Mouse (Mus musculus) midbrain, embryonic 10.5 days (tissue): Measurements from ENCODE around the gene Vps52. TPM values are rescaled to one million over a fixed set of nuclear protein-coding genes. Genes with fewer than 3 reads are reported as not detected.

Source experiments
- DNase-seq: peaks from one replicate; pipeline ENCODE4 v3.0.0-alpha.2; 2017; ENCODE audit warnings: low spot score
- H3K27ac ChIP-seq: fragments of 300-500 bp; sonication (generic); replicated peaks from 2 replicates; pipeline ENCODE4 v1.5.1; 2016; ENCODE audit warnings: mild to moderate bottlenecking
- H3K27me3 ChIP-seq: fragments of 300-500 bp; sonication (generic); 2 replicates; pipeline ENCODE4 v1.6.1; 2016; ENCODE audit warnings: low read depth, mild to moderate bottlenecking; ENCODE audit not compliant: poor library complexity, severe bottlenecking
- H3K36me3 ChIP-seq: fragments of 300-500 bp; sonication (generic); 2 replicates; pipeline ENCODE4 v1.6.1; 2016; ENCODE audit warnings: mild to moderate bottlenecking, moderate library complexity
- H3K4me1 ChIP-seq: fragments of 300-500 bp; sonication (generic); 2 replicates; pipeline ENCODE4 v1.6.1; 2016
- H3K4me3 ChIP-seq: fragments of 300-500 bp; sonication (generic); 2 replicates; pipeline ENCODE4 v1.5.1; 2016; ENCODE audit warnings: mild to moderate bottlenecking, moderate library complexity
- H3K9me3 ChIP-seq: fragments of 300-500 bp; sonication (generic); replicated peaks from 2 replicates; pipeline ENCODE4 v1.6.1; 2016; ENCODE audit warnings: mild to moderate bottlenecking
- WGBS: fragments of 180-500 bp; shearing (Covaris S2); methylation state at CpG from one replicate; pipeline ENCODE4 v1.1.7; 2016; 5-methylcytosine and 5-hydroxymethylcytosine counted together
- polyA plus RNA-seq: library from polyadenylated mRNA; unstranded; fragments of >200 nt; fragmentation: Nextera tagmentation; extraction: Ambion mirVana; gene quantifications from 2 replicates; pipeline ENCODE4 v1.2.1, GENCODE M21; 2016

Vps52 gene
- polyA plus RNA-seq, 1 experiment from 2014 or later: 53.5 TPM

DNA sequence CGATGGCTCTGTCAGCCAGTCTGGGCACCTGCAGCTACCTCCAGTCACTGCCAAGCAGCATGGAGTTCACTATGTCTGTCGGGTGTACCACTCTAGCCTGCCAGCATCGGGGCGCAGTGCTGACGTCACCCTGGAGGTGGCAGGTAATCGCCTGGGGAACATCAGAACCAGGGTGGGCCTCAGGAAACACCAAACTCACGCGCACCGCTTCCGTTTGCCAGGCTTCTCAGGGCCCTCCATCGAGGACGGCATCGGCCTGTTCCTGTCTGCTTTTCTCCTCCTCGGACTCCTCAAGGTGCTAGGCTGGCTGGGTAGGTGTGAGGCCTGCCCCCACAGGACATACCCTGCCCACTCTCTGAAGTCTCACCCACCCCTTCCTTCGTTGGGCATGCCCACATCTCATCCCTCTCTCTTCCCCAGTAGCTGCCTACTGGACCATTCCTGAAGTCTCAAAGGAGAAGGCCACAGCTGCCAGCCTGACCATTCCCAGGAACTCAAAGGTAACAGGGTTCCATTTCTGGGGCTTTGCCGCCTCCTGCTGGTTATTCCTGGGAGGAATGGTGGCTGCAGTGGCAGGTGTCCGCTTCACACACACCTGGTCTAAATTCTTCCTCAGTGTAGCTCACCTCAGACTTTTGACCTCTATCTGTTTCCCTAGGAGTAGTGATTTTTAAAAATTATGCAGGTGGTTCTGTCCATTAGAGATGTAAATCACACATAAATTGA lies 29.2 kb upstream of the Vps52 start:
- peak overlapping the region; percentile 23; the same call in 1 of the 2 replicates for H3K4me3 ChIP-seq
- H3K9me3 ChIP-seq: no peaks in the 10 kb centered on the region
- H3K4me1 ChIP-seq: peaks cover 34% of the 10 kb centered on the region
- peaks cover 22% of the 10 kb centered on the region for H3K36me3 ChIP-seq
- WGBS: 73% methylated on average over 17 of the region's 17 CpGs
- no peak overlapping the region for H3K27ac ChIP-seq
- no peaks in the 10 kb centered on the region for H3K27me3 ChIP-seq
- DNase-seq: no peak

DNA sequence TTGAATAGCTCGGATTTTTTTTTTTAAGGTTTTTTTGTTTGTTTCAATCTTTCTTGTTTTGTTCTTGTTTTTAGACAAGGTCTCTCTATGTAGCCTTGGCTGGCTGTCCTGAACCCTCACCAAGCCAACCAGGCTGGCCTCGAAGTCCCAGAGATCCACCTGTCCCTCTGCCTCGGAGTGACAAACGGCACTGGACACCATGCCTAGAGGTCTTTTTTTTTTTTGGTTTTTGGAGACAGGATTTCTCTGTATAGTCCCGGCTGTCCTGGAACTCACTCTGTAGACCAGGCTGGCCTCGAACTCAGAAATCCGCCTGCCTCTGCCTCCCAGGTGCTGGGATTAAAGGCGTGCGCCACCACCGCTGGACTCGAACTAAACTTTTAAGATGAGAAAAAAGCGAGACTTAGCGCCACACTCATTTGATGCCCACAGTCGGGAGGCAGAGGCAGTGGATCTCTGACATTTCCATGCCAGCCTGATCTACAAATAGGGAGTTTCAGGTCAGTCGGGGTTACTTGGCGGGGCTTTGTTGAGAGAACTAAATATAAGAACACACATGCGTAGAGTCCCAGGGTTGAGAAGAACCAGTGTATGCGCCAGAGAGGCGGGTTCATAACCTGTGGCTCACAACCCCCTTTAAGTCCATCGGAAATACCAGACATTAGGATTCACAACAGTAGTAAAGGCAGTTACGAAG lies 27.2 kb upstream of the Vps52 start:
- Histone ChIP-seq H3K4me1 (peaks cover 41% of the 10 kb centered on the region), H3K36me3 (peaks cover 38% of the 10 kb centered on the region), H3K4me3 (peak overlapping the region; percentile 97), H3K27me3 (no peaks in the 10 kb centered on the region), H3K27ac (peak overlapping the region; percentile 93), H3K9me3 (no peaks in the 10 kb centered on the region)
- no peak for DNase-seq
- WGBS: 63% methylated on average over 21 of the region's 21 CpGs

DNA sequence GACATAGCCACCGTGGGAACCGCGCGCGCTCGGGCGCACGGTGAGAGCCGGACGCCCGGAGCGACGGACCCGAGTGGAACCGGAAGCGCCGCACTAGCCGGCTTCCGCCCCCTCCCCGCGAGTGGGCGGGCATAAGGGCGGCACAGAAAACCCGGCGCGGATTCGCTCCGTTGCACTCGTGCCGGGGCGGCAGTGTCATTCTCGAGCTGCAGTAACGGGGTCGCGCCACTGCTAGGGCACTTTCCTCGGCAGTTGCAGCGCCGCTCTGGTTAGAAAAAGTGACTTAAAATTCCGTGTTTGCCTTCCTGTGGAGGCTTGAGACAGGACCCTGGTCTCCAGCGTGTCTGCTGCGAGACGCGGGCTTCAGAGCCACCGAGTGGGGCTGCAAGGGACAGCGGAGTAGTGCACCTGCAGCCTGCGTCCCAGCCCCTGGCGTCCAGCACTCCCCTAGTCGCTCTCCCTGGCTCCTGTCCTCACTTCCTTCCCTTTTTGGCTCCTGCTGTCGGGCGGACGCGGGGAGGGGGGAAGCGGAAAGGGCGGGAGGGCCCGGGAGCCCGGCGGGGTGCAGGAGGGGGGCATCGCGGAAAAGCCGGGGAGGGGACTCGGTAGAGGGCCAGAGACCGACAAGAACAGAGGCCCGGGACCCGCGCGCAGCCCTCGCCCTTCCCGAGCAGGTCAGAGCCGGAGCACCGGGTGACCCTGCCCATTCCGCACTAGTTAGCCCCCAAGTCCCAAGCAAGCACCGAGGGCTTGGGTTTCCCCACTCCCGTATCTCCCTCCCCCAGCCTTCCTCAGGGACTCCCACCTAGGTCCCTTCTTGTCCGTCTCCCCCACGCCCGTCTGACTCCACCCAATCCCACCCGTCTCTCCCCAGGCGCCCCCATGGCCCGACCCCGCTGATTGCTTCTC lies 26.0 kb upstream of the Vps52 start, which contains the start of gene Rgl2:
TSS of gene Rgl2 (plus strand) at position 173 of the 909 bp plus-strand sequence.
- Histone ChIP-seq H3K4me1 (peaks cover 41% of the 10 kb centered on the region), H3K27ac (peak within 1 kb of the TSS; percentile 93), H3K36me3 (peaks cover 50% of the 10 kb centered on the region), H3K4me3 (peak within 1 kb of the TSS; percentile 97), H3K9me3 (no peaks in the 10 kb centered on the region), H3K27me3 (no peaks in the 10 kb centered on the region)
- WGBS: under 1% methylated on average over 73 of the region's 80 CpGs
- DNase-seq: peak; percentile 95

DNA sequence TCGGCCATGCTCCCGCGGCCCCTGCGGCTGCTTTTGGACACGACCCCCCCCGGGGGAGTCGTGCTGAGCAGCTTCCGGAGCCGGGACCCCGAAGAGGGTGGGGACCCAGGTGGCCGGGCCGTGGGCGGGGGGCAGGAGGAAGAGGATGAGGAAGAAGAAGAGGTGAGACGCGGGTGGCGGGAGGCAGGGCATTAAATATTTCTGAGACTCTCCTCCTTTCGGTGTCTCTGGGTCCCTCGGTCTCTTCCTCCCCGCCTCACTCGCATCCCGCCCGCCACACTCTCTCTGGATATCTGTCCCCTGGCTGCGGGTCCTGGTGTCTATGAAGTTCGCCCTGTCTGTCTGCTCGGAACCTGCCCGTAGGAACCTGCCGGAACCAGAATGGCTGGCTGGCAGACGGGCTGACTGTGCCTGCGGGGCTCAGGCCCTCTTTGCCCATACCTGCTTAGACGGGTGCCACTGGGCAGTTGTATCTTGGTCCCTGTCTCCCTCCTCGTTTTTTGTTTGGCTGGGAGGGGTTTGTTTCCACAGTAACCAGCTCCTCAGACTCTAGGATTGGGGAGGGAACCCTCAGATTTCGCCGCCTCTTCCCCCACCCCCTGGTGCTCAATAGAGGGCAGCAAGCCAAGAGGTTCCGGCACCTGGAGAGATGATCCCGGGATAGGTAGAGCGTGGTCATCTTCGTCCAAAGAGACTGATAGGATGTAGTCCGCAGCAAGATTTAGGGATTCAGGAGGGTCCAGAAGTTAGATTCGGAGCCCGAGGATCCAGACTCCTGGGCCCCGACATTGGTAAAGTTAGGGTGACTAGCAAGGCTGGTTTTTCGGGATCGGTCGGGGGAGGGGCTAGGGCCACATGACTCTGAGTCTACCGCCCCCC lies 25.1 kb upstream of the Vps52 start:
- Histone ChIP-seq H3K36me3 (peaks cover 51% of the 10 kb centered on the region), H3K4me1 (peaks cover 41% of the 10 kb centered on the region), H3K9me3 (no peaks in the 10 kb centered on the region), H3K27ac (peak overlapping the region; percentile 93), H3K4me3 (peak overlapping the region; percentile 97), H3K27me3 (no peaks in the 10 kb centered on the region)
- under 1% methylated on average over 45 of the region's 45 CpGs for WGBS
- DNase-seq: peak; percentile 44

DNA sequence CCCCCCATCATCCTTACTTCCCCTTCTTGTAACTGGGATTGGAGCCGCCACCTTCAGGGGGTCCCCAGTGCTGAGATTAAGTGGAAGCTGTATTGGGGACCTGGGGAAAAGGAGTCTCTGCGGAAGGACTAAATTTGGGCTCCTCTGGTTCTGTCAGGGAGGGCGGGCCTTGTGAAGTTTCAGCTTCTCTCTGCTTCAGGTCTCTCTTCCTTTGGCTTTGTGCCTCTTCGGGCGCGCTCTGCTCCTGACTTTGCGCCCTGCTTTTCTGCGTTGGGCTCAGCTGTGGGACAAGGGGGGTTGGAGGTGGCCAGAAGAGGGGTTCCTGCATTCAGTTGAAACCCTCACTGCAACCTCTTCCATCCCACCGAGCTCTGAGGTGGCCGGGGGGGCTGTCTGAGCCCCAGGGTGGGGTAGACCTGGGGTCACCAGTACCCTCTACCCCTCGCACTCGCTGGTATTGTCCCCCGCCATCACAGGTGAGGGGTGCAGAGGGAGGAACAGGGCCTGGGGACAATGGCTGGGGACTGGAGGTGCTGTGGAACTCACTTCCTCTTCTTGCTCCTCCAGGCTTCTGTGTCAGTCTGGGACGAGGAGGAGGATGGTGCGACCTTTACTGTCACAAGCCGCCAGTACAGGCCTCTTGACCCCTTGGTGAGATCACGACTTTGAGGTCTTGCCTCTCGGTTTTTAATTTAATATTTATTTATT lies 24.3 kb upstream of the Vps52 start:
- no peak for DNase-seq
- no peaks in the 10 kb centered on the region for H3K9me3 ChIP-seq
- peaks cover 41% of the 10 kb centered on the region for H3K4me1 ChIP-seq
- H3K27ac ChIP-seq: peak overlapping the region; percentile 93; the same call in 1 of the 2 replicates
- H3K4me3 ChIP-seq: peak overlapping the region; percentile 97
- peaks cover 51% of the 10 kb centered on the region for H3K36me3 ChIP-seq
- 32% methylated on average over 18 of the region's 18 CpGs for WGBS
- no peaks in the 10 kb centered on the region for H3K27me3 ChIP-seq

DNA sequence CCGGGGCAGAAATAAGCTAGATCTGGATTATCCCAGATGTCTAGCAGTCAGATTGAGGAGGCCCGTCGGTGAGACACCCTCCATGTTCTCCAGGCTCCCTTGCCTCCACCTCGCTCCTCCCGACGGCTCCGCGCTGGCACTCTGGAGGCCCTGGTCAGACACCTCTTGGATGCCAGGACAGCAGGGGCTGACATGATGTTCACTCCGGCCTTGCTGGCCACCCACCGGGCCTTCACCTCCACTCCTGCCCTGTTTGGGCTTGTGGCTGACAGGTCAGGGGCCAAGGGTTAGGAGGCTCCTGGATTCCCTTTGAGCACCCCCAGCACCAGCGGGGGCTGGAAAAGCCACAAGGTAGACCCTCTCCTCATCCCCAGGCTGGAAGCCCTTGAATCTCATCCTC lies 23.7 kb upstream of the Vps52 start:
- 89% methylated on average over 11 of the region's 11 CpGs for WGBS
- peak overlapping the region; percentile 16; the same call in 1 of the 2 replicates for H3K4me3 ChIP-seq
- no peaks in the 10 kb centered on the region for H3K27me3 ChIP-seq
- H3K27ac ChIP-seq: no peak overlapping the region
- H3K4me1 ChIP-seq: peaks cover 41% of the 10 kb centered on the region
- H3K36me3 ChIP-seq: peaks cover 53% of the 10 kb centered on the region
- no peaks in the 10 kb centered on the region for H3K9me3 ChIP-seq
- DNase-seq: no peak

DNA sequence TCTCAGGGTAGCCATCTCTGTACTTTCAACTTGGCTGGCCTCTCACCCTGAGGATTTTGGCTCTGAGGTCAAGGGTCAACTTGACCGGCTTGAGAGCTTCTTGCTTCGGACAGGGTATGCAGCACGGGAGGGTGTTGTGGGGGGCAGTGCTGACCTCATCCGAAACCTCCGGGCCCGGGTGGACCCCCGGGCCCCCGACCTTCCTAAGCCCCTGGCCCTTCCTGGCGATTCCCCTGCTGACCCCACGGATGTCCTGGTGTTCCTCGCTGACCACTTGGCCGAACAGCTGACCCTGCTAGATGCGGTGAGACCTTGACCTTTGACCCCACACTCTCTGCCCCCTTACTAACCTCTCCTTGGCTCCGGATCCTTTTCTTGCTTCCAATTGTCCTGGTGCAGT lies 23.2 kb upstream of the Vps52 start:
- WGBS: 87% methylated on average over 14 of the region's 14 CpGs
- Histone ChIP-seq H3K36me3 (peaks cover 56% of the 10 kb centered on the region), H3K27ac (no peak overlapping the region), H3K4me1 (peaks cover 41% of the 10 kb centered on the region), H3K27me3 (no peaks in the 10 kb centered on the region), H3K4me3 (0 out of 2 replicates have a peak overlapping the region, but pooled peaks have one; percentile 8), H3K9me3 (no peaks in the 10 kb centered on the region)
- DNase-seq: no peak

DNA sequence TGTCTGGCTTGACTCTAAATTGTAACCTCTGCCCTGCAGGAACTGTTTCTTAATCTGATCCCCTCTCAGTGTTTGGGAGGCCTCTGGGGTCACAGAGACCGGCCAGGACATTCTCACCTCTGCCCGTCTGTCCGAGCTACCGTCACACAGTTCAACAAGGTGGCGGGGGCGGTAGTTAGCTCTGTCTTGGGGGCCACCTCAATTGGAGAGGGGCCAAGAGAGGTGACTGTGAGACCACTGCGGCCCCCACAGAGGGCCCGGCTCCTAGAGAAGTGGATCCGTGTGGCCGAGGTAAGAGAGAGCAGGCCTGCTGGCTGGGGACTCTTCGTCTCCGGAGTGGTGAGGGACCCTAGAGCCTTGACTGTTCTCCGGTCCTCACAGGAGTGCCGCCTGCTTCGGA lies 22.6 kb upstream of the Vps52 start:
- no peak overlapping the region for H3K27ac ChIP-seq
- peaks cover 58% of the 10 kb centered on the region for H3K36me3 ChIP-seq
- H3K27me3 ChIP-seq: no peaks in the 10 kb centered on the region
- WGBS: 92% methylated on average over 15 of the region's 15 CpGs
- no peak overlapping the region for H3K4me3 ChIP-seq
- H3K9me3 ChIP-seq: no peaks in the 10 kb centered on the region
- H3K4me1 ChIP-seq: peaks cover 37% of the 10 kb centered on the region
- no peak for DNase-seq

DNA sequence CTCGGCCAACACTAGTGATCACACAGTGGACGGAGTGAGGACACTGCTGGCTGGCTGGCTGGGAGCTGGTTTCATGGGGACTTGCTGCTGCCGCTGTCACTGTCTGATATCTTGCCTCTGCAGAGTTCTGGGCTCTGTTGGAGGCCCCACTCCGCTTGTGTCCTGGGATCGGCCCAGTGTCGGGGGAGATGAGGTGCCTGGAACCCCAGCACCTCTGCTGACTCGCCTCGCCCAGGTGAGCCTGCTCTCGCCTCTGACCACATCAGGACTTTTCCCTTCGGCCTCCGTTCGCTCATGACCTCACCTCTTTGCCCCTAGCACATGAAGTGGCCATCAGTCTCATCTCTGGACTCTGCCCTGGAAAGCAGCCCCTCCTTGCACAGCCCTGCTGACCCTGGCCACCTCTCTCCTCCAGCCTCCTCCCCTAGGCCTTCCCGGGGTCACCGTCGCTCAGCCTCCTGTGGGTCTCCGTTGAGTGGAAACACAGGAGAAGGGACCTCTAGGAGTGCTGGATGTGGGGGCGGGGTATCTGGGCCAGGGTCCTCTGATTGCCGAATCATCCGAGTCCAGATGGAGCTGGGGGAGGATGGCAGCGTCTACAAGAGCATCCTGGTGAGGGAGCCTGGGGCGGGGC lies 20.1 kb upstream of the Vps52 start:
- Histone ChIP-seq H3K4me3 (peak overlapping the region; percentile 23; the same call in 1 of the 2 replicates), H3K36me3 (peaks cover 71% of the 10 kb centered on the region), H3K27ac (no peak overlapping the region), H3K9me3 (no peaks in the 10 kb centered on the region), H3K4me1 (peaks cover 29% of the 10 kb centered on the region), H3K27me3 (no peaks in the 10 kb centered on the region)
- DNase-seq: no peak
- 89% methylated on average over 21 of the region's 21 CpGs for WGBS

DNA sequence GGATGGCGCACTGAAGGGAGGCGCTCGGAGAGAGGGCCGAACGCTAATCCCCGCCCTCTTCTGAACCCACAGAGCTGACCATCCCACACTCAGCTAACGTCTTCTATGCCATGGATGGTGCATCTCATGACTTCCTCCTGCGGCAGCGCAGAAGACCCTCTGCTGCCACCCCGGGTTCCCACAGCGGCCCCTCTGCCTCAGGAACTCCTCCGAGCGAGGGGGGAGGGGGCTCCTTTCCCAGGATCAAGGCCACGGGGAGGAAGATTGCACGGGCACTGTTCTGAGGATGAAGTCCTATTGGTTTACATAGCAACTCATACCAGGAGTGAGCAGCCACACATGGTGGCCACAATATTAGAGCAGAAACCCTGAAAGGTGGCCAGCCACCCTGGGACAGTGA lies 18.6 kb upstream of the Vps52 start:
- no peaks in the 10 kb centered on the region for H3K9me3 ChIP-seq
- no peaks in the 10 kb centered on the region for H3K27me3 ChIP-seq
- H3K27ac ChIP-seq: no peak overlapping the region
- WGBS: 86% methylated on average over 15 of the region's 15 CpGs
- 0 out of 2 replicates have a peak overlapping the region, but pooled peaks have one; percentile 16 for H3K4me3 ChIP-seq
- H3K4me1 ChIP-seq: peaks cover 28% of the 10 kb centered on the region
- DNase-seq: no peak
- peaks cover 72% of the 10 kb centered on the region for H3K36me3 ChIP-seq

DNA sequence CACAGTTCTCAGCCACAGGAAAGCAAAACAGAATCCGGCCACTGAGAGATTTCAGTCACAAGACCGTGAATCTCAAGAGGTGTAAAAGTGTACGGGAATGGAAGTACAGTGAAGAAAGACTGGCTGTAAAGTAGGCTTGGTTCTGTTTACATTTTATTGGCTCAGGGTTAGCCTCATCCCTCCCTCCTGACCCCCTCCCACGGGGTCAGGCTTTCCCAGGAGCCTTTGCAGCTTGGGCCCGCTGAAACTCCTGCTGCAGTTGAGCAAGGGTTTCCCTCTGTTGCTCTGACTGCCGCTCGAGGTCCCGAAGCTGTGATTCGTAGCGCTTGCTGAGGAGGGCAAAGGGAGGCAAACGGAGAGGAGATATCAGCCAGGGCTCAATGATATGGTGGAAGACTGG lies 16.8 kb upstream of the Vps52 start:
- H3K27me3 ChIP-seq: no peaks in the 10 kb centered on the region
- H3K36me3 ChIP-seq: peaks cover 72% of the 10 kb centered on the region
- no peaks in the 10 kb centered on the region for H3K9me3 ChIP-seq
- DNase-seq: no peak
- peak overlapping the region; percentile 95 for H3K4me3 ChIP-seq
- H3K4me1 ChIP-seq: peaks cover 27% of the 10 kb centered on the region
- no peak overlapping the region for H3K27ac ChIP-seq
- WGBS: 78% methylated on average over 11 of the region's 11 CpGs
